Comparison of ENCODE assay signal across 19 mouse cellular contexts in genomic region chr11:102396263-102396662, GRCm38 (mm10). TPM values are rescaled to one million over a fixed set of nuclear protein-coding genes. Genes with fewer than 3 reads are reported as not detected.
DNase-seq lines count a peak whose midpoint lies in the region; ATAC-seq and TF ChIP-seq lines count a peak whose summit lies in the region.
"Had no signal": no experiment of that assay in that cellular context is flagged by ENCODE, and none has a peak within 500 bp of the region (broad histone marks: within the 10 kb centered on the region; RNA-seq: fewer than 3 reads in every experiment).

No protein-coding gene starts in this region.

- H3K4me3 ChIP-seq in forebrain, embryonic 11.5 days (ENCODE audit: low read depth, low read length), result no peak overlapping the region
- H3K4me3 ChIP-seq in forebrain, embryonic 10.5 days, result no peak overlapping the region
- peak overlapping the region; percentile 83; the same call in 1 of the 2 replicates for H3K4me3 ChIP-seq in forebrain, embryonic 14.5 days (ENCODE audit: low read depth, low read length)
- H3K4me3 ChIP-seq in hindbrain, embryonic 16.5 days (ENCODE audit: low read length), result no peak overlapping the region; the same call in 1 of the 2 replicates
- H3K4me3 ChIP-seq in neural tube, embryonic 12.5 days, result peak overlapping the region; percentile 66; the same call in 1 of the 2 replicates
- no peak overlapping the region for H3K4me3 ChIP-seq in lung, postnatal 0 days (ENCODE audit: low read depth, low read length)
- H3K4me3 ChIP-seq: erythroblast, embryonic 14.5 days; limb, embryonic 13.5 days had no signal

- WGBS in forebrain, embryonic 11.5 days, result 68% methylated on average over 6 of the region's 6 CpGs
- WGBS in forebrain, embryonic 10.5 days, result 65% methylated on average over 6 of the region's 6 CpGs
- WGBS in forebrain, embryonic 14.5 days, result 65% methylated on average over 6 of the region's 6 CpGs
- 55% methylated on average over 6 of the region's 6 CpGs for WGBS in hindbrain, embryonic 16.5 days
- WGBS in neural tube, embryonic 12.5 days, result 64% methylated on average over 6 of the region's 6 CpGs
- WGBS in lung, postnatal 0 days, result 46% methylated on average over 6 of the region's 6 CpGs

- H3K9ac ChIP-seq in forebrain, embryonic 11.5 days (ENCODE audit: low read length), result no peak overlapping the region
- H3K9ac ChIP-seq in forebrain, embryonic 14.5 days (ENCODE audit: low read length), result peak overlapping the region; percentile 88
- H3K9ac ChIP-seq in hindbrain, embryonic 16.5 days (ENCODE audit: low read depth, low read length), result peak overlapping the region; percentile 29
- H3K9ac ChIP-seq in neural tube, embryonic 12.5 days, result peak overlapping the region; percentile 80; the same call in 1 of the 2 replicates
- no peak overlapping the region for H3K9ac ChIP-seq in lung, postnatal 0 days (replicated peaks; ENCODE audit: low read depth)
- H3K9ac ChIP-seq: limb, embryonic 13.5 days had no signal

- H3K4me1 ChIP-seq in forebrain, embryonic 11.5 days (replicated peaks; ENCODE audit: control insufficient read depth, insufficient read depth, low read length), result peaks cover 26% of the 10 kb centered on the region
- H3K4me1 ChIP-seq in forebrain, embryonic 10.5 days, result peaks cover 65% of the 10 kb centered on the region
- H3K4me1 ChIP-seq in forebrain, embryonic 14.5 days (ENCODE audit: control insufficient read depth, insufficient read depth, low read length), result peaks cover 45% of the 10 kb centered on the region
- H3K4me1 ChIP-seq in hindbrain, embryonic 16.5 days (ENCODE audit: control insufficient read depth, insufficient read depth, low read depth, low read length), result peaks cover 47% of the 10 kb centered on the region
- H3K4me1 ChIP-seq in neural tube, embryonic 12.5 days, result peaks cover 78% of the 10 kb centered on the region
- H3K4me1 ChIP-seq in lung, postnatal 0 days (ENCODE audit: insufficient read depth, low read depth, low read length), result peaks cover 10% of the 10 kb centered on the region

- no peak for ATAC-seq in forebrain, embryonic 11.5 days (replicated peaks; ENCODE audit: low FRiP score)
- ATAC-seq in forebrain, embryonic 14.5 days, result no peak
- ATAC-seq in hindbrain, embryonic 16.5 days, result no peak
- ATAC-seq in neural tube, embryonic 12.5 days (ENCODE audit: low FRiP score, low read depth), result no peak
- no peak for ATAC-seq in lung, postnatal 0 days
- ATAC-seq: intestine, embryonic 16.5 days had no signal

- H3K27me3 ChIP-seq in forebrain, embryonic 11.5 days (ENCODE audit: control insufficient read depth, insufficient read depth, low read length), result peaks cover 19% of the 10 kb centered on the region
- H3K27me3 ChIP-seq in forebrain, embryonic 10.5 days (ENCODE audit: poor library complexity, severe bottlenecking), result peaks cover 76% of the 10 kb centered on the region
- H3K27me3 ChIP-seq in forebrain, embryonic 14.5 days (replicated peaks; ENCODE audit: control insufficient read depth, insufficient read depth, low read length), result 0 out of 2 replicates have a peak, but pooled peaks cover 3% of the 10 kb centered on the region
- no peaks in the 10 kb centered on the region for H3K27me3 ChIP-seq in hindbrain, embryonic 16.5 days (replicated peaks; ENCODE audit: control insufficient read depth, insufficient read depth, low read length)
- peaks cover 33% of the 10 kb centered on the region for H3K27me3 ChIP-seq in neural tube, embryonic 12.5 days (replicated peaks)
- H3K27me3 ChIP-seq in lung, postnatal 0 days (replicated peaks; ENCODE audit: insufficient read depth, low read length), result peaks cover 21% of the 10 kb centered on the region; the same call in 1 of the 2 replicates

- H3K4me2 ChIP-seq in forebrain, embryonic 11.5 days (ENCODE audit: low read depth, low read length, severe bottlenecking), result peak overlapping the region; percentile 84; the same call in 1 of the 2 replicates
- H3K4me2 ChIP-seq in forebrain, embryonic 14.5 days (ENCODE audit: low read length), result peak overlapping the region; percentile 78
- peak overlapping the region; percentile 78 for H3K4me2 ChIP-seq in hindbrain, embryonic 16.5 days (ENCODE audit: low read length)
- peak overlapping the region; percentile 80 for H3K4me2 ChIP-seq in neural tube, embryonic 12.5 days (replicated peaks)
- H3K4me2 ChIP-seq in lung, postnatal 0 days (replicated peaks; ENCODE audit: low read depth, low read length), result no peak overlapping the region
- H3K4me2 ChIP-seq: limb, embryonic 13.5 days had no signal

- H3K9me3 ChIP-seq in forebrain, embryonic 11.5 days (ENCODE audit: control insufficient read depth, low read length), result no peaks in the 10 kb centered on the region
- no peaks in the 10 kb centered on the region for H3K9me3 ChIP-seq in forebrain, embryonic 10.5 days
- H3K9me3 ChIP-seq in forebrain, embryonic 14.5 days (replicated peaks; ENCODE audit: control insufficient read depth, low read length), result no peaks in the 10 kb centered on the region
- H3K9me3 ChIP-seq in hindbrain, embryonic 16.5 days (ENCODE audit: control insufficient read depth, low read length), result no peaks in the 10 kb centered on the region
- no peaks in the 10 kb centered on the region for H3K9me3 ChIP-seq in neural tube, embryonic 12.5 days
- H3K9me3 ChIP-seq in lung, postnatal 0 days (ENCODE audit: low read length), result no peaks in the 10 kb centered on the region
- H3K9me3 ChIP-seq: limb, embryonic 13.5 days had no signal

- no peak for TF ChIP-seq EP300 in lung, postnatal 0 days (IDR thresholded peaks at IDR 0.05)

- no peak for DNase-seq in forebrain, embryonic 11.5 days (ENCODE audit: low spot score)
- no peak for DNase-seq in forebrain, embryonic 10.5 days (ENCODE audit: extremely low spot score, low spot score)
- DNase-seq in forebrain, embryonic 14.5 days (ENCODE audit: low spot score), result no peak
- DNase-seq in heart, postnatal 25 days (ENCODE audit: low spot score), result no peak
- no peak for DNase-seq in spleen, postnatal 14 days (ENCODE audit: low spot score in 2 of 2)
- DNase-seq in lung, postnatal 0 days (ENCODE audit: low spot score), result no peak
- DNase-seq: adrenal gland, postnatal 10 days; heart, adult 18-20 months; kidney, postnatal 25 days; lung, adult 18-20 months; thymus, adult 18-20 months had no signal

- no peaks in the 10 kb centered on the region for H3K36me3 ChIP-seq in forebrain, embryonic 11.5 days (ENCODE audit: control insufficient read depth, insufficient read depth, low read length)
- peaks cover 7% of the 10 kb centered on the region; the same call in 1 of the 2 replicates for H3K36me3 ChIP-seq in forebrain, embryonic 10.5 days (replicated peaks)
- peaks cover 34% of the 10 kb centered on the region for H3K36me3 ChIP-seq in forebrain, embryonic 14.5 days (ENCODE audit: control insufficient read depth, insufficient read depth, low read length)
- H3K36me3 ChIP-seq in hindbrain, embryonic 16.5 days (ENCODE audit: control insufficient read depth, insufficient read depth, low read length), result peaks cover 11% of the 10 kb centered on the region; the same call in 1 of the 2 replicates
- H3K36me3 ChIP-seq in neural tube, embryonic 12.5 days, result peaks cover 24% of the 10 kb centered on the region
- H3K36me3 ChIP-seq in lung, postnatal 0 days (ENCODE audit: insufficient read depth, low read length), result no peaks in the 10 kb centered on the region
- H3K36me3 ChIP-seq: limb, embryonic 13.5 days had no signal

- H3K27ac ChIP-seq in forebrain, embryonic 11.5 days (ENCODE audit: low read depth, low read length), result no peak overlapping the region
- H3K27ac ChIP-seq in forebrain, embryonic 10.5 days, result no peak overlapping the region
- H3K27ac ChIP-seq in forebrain, embryonic 14.5 days (ENCODE audit: low read depth, low read length), result no peak overlapping the region
- H3K27ac ChIP-seq in hindbrain, embryonic 16.5 days (ENCODE audit: low read depth, low read length), result no peak overlapping the region
- 0 out of 2 replicates have a peak overlapping the region, but pooled peaks have one; percentile 79 for H3K27ac ChIP-seq in neural tube, embryonic 12.5 days
- no peak overlapping the region for H3K27ac ChIP-seq in lung, postnatal 0 days (ENCODE audit: low read length)
- H3K27ac ChIP-seq: limb, embryonic 13.5 days had no signal

- no peak for TF ChIP-seq CTCF in lung, postnatal 0 days (IDR thresholded peaks at IDR 0.05)

- intact Hi-C loops in heart, postnatal 25 days (cut with DNase I), result no loop called here

RNA-seq across cellular contexts. Expression of gene Rundc3a, which starts 3.1 kb away (rescaled TPM):
- 33.1 and 35.4 TPM in 2 replicates for polyA plus RNA-seq in forebrain, embryonic 11.5 days (2014; fragmentation: Nextera tagmentation; extraction: Ambion mirVana)
- 10.5 and 13.5 TPM in 2 replicates for polyA plus RNA-seq in forebrain, embryonic 10.5 days (2016; fragmentation: Nextera tagmentation; extraction: Ambion mirVana)
- 115 and 125 TPM in 2 replicates for polyA plus RNA-seq in forebrain, embryonic 14.5 days (2014; fragmentation: Nextera tagmentation; extraction: Ambion mirVana)
- polyA plus RNA-seq in hindbrain, embryonic 16.5 days (2015; fragmentation: Nextera tagmentation; extraction: Ambion mirVana), result 127 and 136 TPM in 2 replicates
- polyA plus RNA-seq in neural tube, embryonic 12.5 days (2016; fragmentation: Nextera tagmentation; extraction: Ambion mirVana), result 152 and 171 TPM in 2 replicates
- not detected for total RNA-seq in heart, postnatal 25 days (2021)
- polyA plus RNA-seq in lung, postnatal 0 days (2015; fragmentation: Nextera tagmentation; extraction: Ambion mirVana), result 1.7 and 1.9 TPM in 2 replicates
- total RNA-seq: megakaryocyte, adult 5-6 weeks had no signal

RNA-seq across cellular contexts. Expression of gene Slc25a39, which starts 11.5 kb away (rescaled TPM):
- polyA plus RNA-seq in forebrain, embryonic 11.5 days (2014; fragmentation: Nextera tagmentation; extraction: Ambion mirVana), result 196 and 214 TPM in 2 replicates
- 255 and 262 TPM in 2 replicates for polyA plus RNA-seq in forebrain, embryonic 10.5 days (2016; fragmentation: Nextera tagmentation; extraction: Ambion mirVana)
- polyA plus RNA-seq in forebrain, embryonic 14.5 days (2014; fragmentation: Nextera tagmentation; extraction: Ambion mirVana), result 145 and 149 TPM in 2 replicates
- 182 and 187 TPM in 2 replicates for polyA plus RNA-seq in hindbrain, embryonic 16.5 days (2015; fragmentation: Nextera tagmentation; extraction: Ambion mirVana)
- polyA plus RNA-seq in neural tube, embryonic 12.5 days (2016; fragmentation: Nextera tagmentation; extraction: Ambion mirVana), result 148 and 162 TPM in 2 replicates
- total RNA-seq in heart, postnatal 25 days (2021), result 100 to 1,000 TPM; 163 to 175 TPM
- polyA plus RNA-seq in lung, postnatal 0 days (2015; fragmentation: Nextera tagmentation; extraction: Ambion mirVana), result 214 TPM in 2 replicates

RNA-seq across cellular contexts. Expression of gene Slc4a1, which starts 30.3 kb away (rescaled TPM):
- 33.8 and 36.8 TPM in 2 replicates for polyA plus RNA-seq in forebrain, embryonic 11.5 days (2014; fragmentation: Nextera tagmentation; extraction: Ambion mirVana)
- polyA plus RNA-seq in forebrain, embryonic 10.5 days (2016; fragmentation: Nextera tagmentation; extraction: Ambion mirVana), result 37.4 and 52.1 TPM in 2 replicates
- polyA plus RNA-seq in forebrain, embryonic 14.5 days (2014; fragmentation: Nextera tagmentation; extraction: Ambion mirVana), result 1.8 and 2.1 TPM in 2 replicates
- 1.4 and 3.2 TPM in 2 replicates for polyA plus RNA-seq in hindbrain, embryonic 16.5 days (2015; fragmentation: Nextera tagmentation; extraction: Ambion mirVana)
- 18.8 and 23.6 TPM in 2 replicates for polyA plus RNA-seq in neural tube, embryonic 12.5 days (2016; fragmentation: Nextera tagmentation; extraction: Ambion mirVana)
- total RNA-seq in heart, postnatal 25 days (2021), result 1 to 10 TPM; 5.3 to 9.5 TPM
- polyA plus RNA-seq in lung, postnatal 0 days (2015; fragmentation: Nextera tagmentation; extraction: Ambion mirVana), result 9.7 and 9.8 TPM in 2 replicates
- polyA plus RNA-seq: C2C12 had no signal

RNA-seq across cellular contexts. Expression of gene Grn, which starts 33.9 kb away (rescaled TPM):
- polyA plus RNA-seq in forebrain, embryonic 11.5 days (2014; fragmentation: Nextera tagmentation; extraction: Ambion mirVana), result 65.7 and 72.8 TPM in 2 replicates
- 66.2 and 70.1 TPM in 2 replicates for polyA plus RNA-seq in forebrain, embryonic 10.5 days (2016; fragmentation: Nextera tagmentation; extraction: Ambion mirVana)
- polyA plus RNA-seq in forebrain, embryonic 14.5 days (2014; fragmentation: Nextera tagmentation; extraction: Ambion mirVana), result 28.6 and 38.8 TPM in 2 replicates
- polyA plus RNA-seq in hindbrain, embryonic 16.5 days (2015; fragmentation: Nextera tagmentation; extraction: Ambion mirVana), result 95.4 and 100 TPM in 2 replicates
- 75.2 and 86.1 TPM in 2 replicates for polyA plus RNA-seq in neural tube, embryonic 12.5 days (2016; fragmentation: Nextera tagmentation; extraction: Ambion mirVana)
- total RNA-seq in heart, postnatal 25 days (2021), result 100 to 1,000 TPM; 101 to 104 TPM
- polyA plus RNA-seq in lung, postnatal 0 days (2015; fragmentation: Nextera tagmentation; extraction: Ambion mirVana), result 215 and 223 TPM in 2 replicates

RNA-seq across cellular contexts. Expression of gene Fam171a2, which starts 51.2 kb away (rescaled TPM):
- polyA plus RNA-seq in forebrain, embryonic 11.5 days (2014; fragmentation: Nextera tagmentation; extraction: Ambion mirVana), result 11.0 and 11.2 TPM in 2 replicates
- polyA plus RNA-seq in forebrain, embryonic 10.5 days (2016; fragmentation: Nextera tagmentation; extraction: Ambion mirVana), result 2.2 and 2.8 TPM in 2 replicates
- 26.0 and 27.8 TPM in 2 replicates for polyA plus RNA-seq in forebrain, embryonic 14.5 days (2014; fragmentation: Nextera tagmentation; extraction: Ambion mirVana)
- 17.8 and 17.9 TPM in 2 replicates for polyA plus RNA-seq in hindbrain, embryonic 16.5 days (2015; fragmentation: Nextera tagmentation; extraction: Ambion mirVana)
- polyA plus RNA-seq in neural tube, embryonic 12.5 days (2016; fragmentation: Nextera tagmentation; extraction: Ambion mirVana), result 23.3 and 23.7 TPM in 2 replicates
- total RNA-seq in heart, postnatal 25 days (2021), result 1 to 10 TPM; 5.8 to 6.5 TPM
- 3.2 and 3.4 TPM in 2 replicates for polyA plus RNA-seq in lung, postnatal 0 days (2015; fragmentation: Nextera tagmentation; extraction: Ambion mirVana)
- total RNA-seq: neutrophil, adult 5-6 weeks had no signal

Comparison
In these comparisons a context has a peak if more than half of its experiments do, and no peak if none do; other contexts are left out.
1. H3K4me3 ChIP-seq: peak in forebrain, embryonic 14.5 days (single experiment) and neural tube, embryonic 12.5 days (single experiment); none in forebrain, embryonic 11.5 days (single experiment), forebrain, embryonic 10.5 days (single experiment), hindbrain, embryonic 16.5 days (single experiment) and lung, postnatal 0 days (single experiment).
2. H3K9ac ChIP-seq: peak in forebrain, embryonic 14.5 days (single experiment), hindbrain, embryonic 16.5 days (single experiment) and neural tube, embryonic 12.5 days (single experiment); none in forebrain, embryonic 11.5 days (single experiment) and lung, postnatal 0 days (single experiment).